ENCODE assay signal across 9 mouse cellular contexts in the genomic region with DNA sequence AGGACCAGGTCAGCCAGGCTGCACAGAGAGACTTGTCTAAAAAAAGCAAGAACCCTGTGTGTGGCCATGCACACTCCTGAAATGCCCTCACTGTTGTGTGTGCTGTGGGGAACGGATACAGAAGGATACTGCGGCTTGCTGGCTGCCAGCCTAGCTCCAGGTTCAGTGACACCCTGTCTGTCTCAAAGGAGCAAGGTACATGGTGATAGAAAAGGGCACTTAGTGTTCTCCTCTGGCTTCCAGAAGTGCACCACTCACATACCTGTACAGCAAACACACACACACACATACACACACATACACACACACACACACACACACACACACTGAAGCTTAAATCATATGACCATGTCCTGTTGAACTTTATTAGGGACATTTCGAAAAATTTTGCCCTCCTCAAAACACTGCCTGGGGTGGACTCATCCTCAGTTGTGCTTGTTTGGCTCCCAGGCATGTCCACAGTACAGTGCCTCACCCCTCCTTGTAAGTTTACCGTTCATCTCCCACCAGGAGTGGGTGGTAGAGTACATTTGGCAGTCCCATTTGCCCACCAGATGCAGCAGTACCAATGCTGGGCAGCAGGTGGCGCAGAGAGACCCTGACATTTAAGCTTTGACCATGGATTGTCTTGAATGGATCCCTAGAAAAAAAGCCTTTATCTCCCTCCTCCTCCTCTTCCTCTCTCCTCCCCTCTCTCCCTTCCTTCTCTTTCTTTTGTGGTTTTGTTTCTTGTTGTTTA. TPM values are rescaled to one million over a fixed set of nuclear protein-coding genes. Genes with fewer than 3 reads are reported as not detected.
DNase-seq lines count a peak whose midpoint lies in the region; ATAC-seq and TF ChIP-seq lines count a peak whose summit lies in the region.
"Had no signal": no experiment of that assay in that cellular context is flagged by ENCODE, and none has a peak within 500 bp of the region (broad histone marks: within the 10 kb centered on the region; RNA-seq: fewer than 3 reads in every experiment).

No protein-coding gene starts in this region.

- H3K9ac ChIP-seq in heart, adult 2 months (ENCODE audit: low read depth, low read length) = no peak overlapping the region
- no peak overlapping the region for H3K9ac ChIP-seq in lung, embryonic 14.5 days
- H3K9ac ChIP-seq: limb, embryonic 13.5 days had no signal

- no peak for TF ChIP-seq POLR2A in heart, adult 2 months (IDR thresholded peaks at IDR 0.05; ENCODE audit: insufficient read depth, low read depth, low read length)

- H3K4me3 ChIP-seq in heart, adult 2 months = no peak overlapping the region
- H3K4me3 ChIP-seq in lung, embryonic 14.5 days (ENCODE audit: low read depth, low read length) = no peak overlapping the region
- H3K4me3 ChIP-seq: limb, embryonic 13.5 days had no signal

- intact Hi-C loops in heart, adult 2 months (cut with DNase I) = loop anchor here (1.0 kb wide), 1 partner anchor 44 kb away; no protein-coding TSS in a partner anchor

- no peaks in the 10 kb centered on the region for H3K27me3 ChIP-seq in heart, adult 2 months (ENCODE audit: control insufficient read depth, insufficient read depth, low read length)
- no peaks in the 10 kb centered on the region for H3K27me3 ChIP-seq in lung, embryonic 14.5 days (ENCODE audit: insufficient read depth, low read length)
- H3K27me3 ChIP-seq: limb, embryonic 13.5 days had no signal

- 37% methylated on average over 5 of the region's 5 CpGs for WGBS in heart, adult 2 months
- WGBS in lung, embryonic 14.5 days = 39% methylated on average over 5 of the region's 5 CpGs

- H3K9me3 ChIP-seq in lung, embryonic 14.5 days (ENCODE audit: low read depth, low read length) = no peaks in the 10 kb centered on the region
- H3K9me3 ChIP-seq: limb, embryonic 13.5 days had no signal

- no peak overlapping the region for H3K4me2 ChIP-seq in lung, embryonic 14.5 days
- H3K4me2 ChIP-seq: limb, embryonic 13.5 days had no signal

- H3K36me3 ChIP-seq in heart, adult 2 months (ENCODE audit: control insufficient read depth, insufficient read depth, low read length) = no peaks in the 10 kb centered on the region
- H3K36me3 ChIP-seq in lung, embryonic 14.5 days (ENCODE audit: insufficient read depth) = no peaks in the 10 kb centered on the region
- H3K36me3 ChIP-seq: limb, embryonic 13.5 days had no signal

- no peaks in the 10 kb centered on the region for H3K79me2 ChIP-seq in heart, adult 2 months (replicated peaks; ENCODE audit: control insufficient read depth, insufficient read depth, low read length)

- H3K4me1 ChIP-seq in heart, adult 2 months (ENCODE audit: control insufficient read depth, insufficient read depth, low read length) = no peaks in the 10 kb centered on the region
- no peaks in the 10 kb centered on the region for H3K4me1 ChIP-seq in lung, embryonic 14.5 days (ENCODE audit: insufficient read depth)

- ATAC-seq in lung, embryonic 14.5 days (ENCODE audit: insufficient read depth) = peak; percentile 57; the same call in 1 of the 2 replicates

- H3K27ac ChIP-seq in heart, adult 2 months = no peak overlapping the region
- H3K27ac ChIP-seq in lung, embryonic 14.5 days (ENCODE audit: low read depth) = no peak overlapping the region
- H3K27ac ChIP-seq: limb, embryonic 13.5 days had no signal

- peak; percentile 99 for TF ChIP-seq CTCF in heart, adult 2 months (IDR thresholded peaks at IDR 0.05)
- TF ChIP-seq CTCF in lung, embryonic 14.5 days (IDR thresholded peaks at IDR 0.05; ENCODE audit: low read depth) = peak; percentile 96

- 0 out of 2 replicates have a peak, but pooled peaks have one; percentile 80 for TF ChIP-seq EP300 in heart, adult 2 months (IDR thresholded peaks at IDR 0.05; ENCODE audit: insufficient read depth, low read depth, low read length)

- DNase-seq in CD4-positive, CD25-positive, alpha-beta regulatory T cell, adult 2 months (ENCODE audit: low read depth, low spot score) = peak; percentile 91
- DNase-seq in adipocyte (ENCODE audit: low spot score) = peak; percentile 66
- DNase-seq in embryo, embryonic 10.5 days (ENCODE audit: low spot score) = peak; percentile 89
- peak; percentile 79 to 90 for DNase-seq in heart, adult 2 months
- DNase-seq in kidney, postnatal 25 days = peak; percentile 76 to 91
- peak; percentile 90 for DNase-seq in lung, embryonic 14.5 days
- DNase-seq in retina, postnatal 1 day = peak; percentile 89
- peak; percentile 95 for DNase-seq in thymus, postnatal 4 days

RNA-seq across cellular contexts. Expression of gene Acbd3, which starts 5.7 kb away (rescaled TPM):
- total RNA-seq in heart, adult 2 months (2021) = 10 to 100 TPM; 20.6 to 23.8 TPM
- 9.0 and 15.7 TPM in 2 replicates for polyA plus RNA-seq in heart, adult 2 months (2012; rRNA removed)
- 26.3 and 27.0 TPM in 2 replicates for polyA plus RNA-seq in lung, embryonic 14.5 days (2014; fragmentation: Nextera tagmentation; extraction: Ambion mirVana)

RNA-seq across cellular contexts. Expression of gene Mixl1, which starts 23.3 kb away (rescaled TPM):
- not detected for total RNA-seq in heart, adult 2 months (2021)
- polyA plus RNA-seq in heart, adult 2 months (2012; rRNA removed) = not detected in 2 replicates
- polyA plus RNA-seq in lung, embryonic 14.5 days (2014; fragmentation: Nextera tagmentation; extraction: Ambion mirVana) = 0.33 and 0.45 TPM in 2 replicates
